Mouse (Mus musculus) liver, embryonic 11.5 days (tissue): ENCODE results near the gene Ap5z1. TPM values are rescaled to one million over a fixed set of nuclear protein-coding genes. Genes with fewer than 3 reads are reported as not detected.

Experiments used
- ATAC-seq: fragments of 200-750 bp; cut with Nextera tagmentation; replicated peaks from 2 replicates; pipeline ENCODE4 v1.8.0; 2017; ENCODE audit warnings: moderate number of reproducible peaks, mild to moderate bottlenecking, moderate TSS enrichment, moderate library complexity; ENCODE audit not compliant: low FRiP score
- DNase-seq: peaks from one replicate; pipeline ENCODE4 v3.0.0-alpha.2; 2017; ENCODE audit warnings: low spot score
- H3K27ac ChIP-seq: fragments of 300-500 bp; sonication (generic); 2 replicates; pipeline ENCODE4 v1.5.1; 2014; ENCODE audit warnings: mild to moderate bottlenecking, low read depth, low read length, control low read depth
- H3K27me3 ChIP-seq: fragments of 300-500 bp; sonication (generic); replicated peaks from 2 replicates; pipeline ENCODE4 v1.6.1; 2014; ENCODE audit warnings: low read length, mixed read lengths; ENCODE audit not compliant: control insufficient read depth, insufficient read depth
- H3K36me3 ChIP-seq: fragments of 300-500 bp; sonication (generic); 2 replicates; pipeline ENCODE4 v1.6.1; 2014; ENCODE audit warnings: mild to moderate bottlenecking, low read length, moderate library complexity, mixed read lengths; ENCODE audit not compliant: control insufficient read depth, insufficient read depth
- H3K4me1 ChIP-seq: fragments of 300-500 bp; sonication (generic); replicated peaks from 2 replicates; pipeline ENCODE4 v1.6.1; 2014; ENCODE audit warnings: low read length, mixed read lengths; ENCODE audit not compliant: control insufficient read depth, insufficient read depth
- H3K4me2 ChIP-seq: fragments of 300-500 bp; sonication (generic); 2 replicates; pipeline ENCODE4 v1.6.1; 2014; ENCODE audit warnings: mild to moderate bottlenecking, control low read depth, moderate library complexity
- H3K4me3 ChIP-seq: fragments of 300-500 bp; sonication (generic); 2 replicates; pipeline ENCODE4 v1.5.1; 2014; ENCODE audit warnings: low read depth, low read length, control low read depth
- H3K9ac ChIP-seq: fragments of 300-500 bp; sonication (generic); 2 replicates; pipeline ENCODE4 v1.6.1; 2014; ENCODE audit warnings: low read depth, low read length, control low read depth
- H3K9me3 ChIP-seq: fragments of 300-500 bp; sonication (generic); 2 replicates; pipeline ENCODE4 v1.6.1; 2016; ENCODE audit warnings: low read length, inconsistent platforms, mixed read lengths; ENCODE audit not compliant: control insufficient read depth
- WGBS: fragments of 180-500 bp; shearing (Covaris S2); extraction: QIAGEN DNeasy Blood & Tissue Kit; methylation state at CpG from one replicate; pipeline ENCODE4 v1.1.7; 2014; 5-methylcytosine and 5-hydroxymethylcytosine counted together
- polyA plus RNA-seq: library from polyadenylated mRNA; unstranded; fragments of >200 nt; fragmentation: Nextera tagmentation; extraction: Ambion mirVana; gene quantifications from 2 replicates; pipeline ENCODE4 v1.2.1, GENCODE M21; 2014

Ap5z1 gene
- polyA plus RNA-seq: 11.7 and 11.9 TPM in 2 replicates

GRCm38 (mm10) chr5:142463461-142464454 is at the start of gene Ap5z1:
Ap5z1 (plus strand) TSS chr5:142463944.
- peak within 1 kb of the TSS; percentile 83 for H3K4me2 ChIP-seq
- peaks cover 8% of the 10 kb centered on the region; the same call in 1 of the 2 replicates for H3K36me3 ChIP-seq
- H3K27me3 ChIP-seq: no peaks in the 10 kb centered on the region
- WGBS: 1% methylated on average over 60 of the region's 60 CpGs
- H3K9me3 ChIP-seq: no peaks in the 10 kb centered on the region
- H3K4me1 ChIP-seq: peaks cover 9% of the 10 kb centered on the region
- peak within 1 kb of the TSS; percentile 84 for H3K27ac ChIP-seq
- H3K9ac ChIP-seq: peak within 1 kb of the TSS; percentile 87
- DNase-seq: peak; percentile 98
- peak within 1 kb of the TSS; percentile 84 for H3K4me3 ChIP-seq
- ATAC-seq: peak; percentile 92

GRCm38 (mm10) chr5:142415401-142415800 is 48.3 kb upstream of the Ap5z1 start:
- H3K27ac ChIP-seq: no peak overlapping the region
- H3K9ac ChIP-seq: no peak overlapping the region
- no peak overlapping the region for H3K4me2 ChIP-seq
- no peak for DNase-seq
- peaks cover 41% of the 10 kb centered on the region for H3K4me1 ChIP-seq
- ATAC-seq: no peak
- H3K36me3 ChIP-seq: peaks cover 4% of the 10 kb centered on the region; the same call in 1 of the 2 replicates
- WGBS: 73% methylated on average over 6 of the region's 6 CpGs
- no peaks in the 10 kb centered on the region for H3K27me3 ChIP-seq
- H3K9me3 ChIP-seq: no peaks in the 10 kb centered on the region
- H3K4me3 ChIP-seq: no peak overlapping the region

- WGBS: 11% methylated on average over 14 of the region's 14 CpGs
- peak overlapping the region; percentile 41 for H3K9ac ChIP-seq
These were observed 47.5 kb upstream of the Ap5z1 start for GRCm38 (mm10) chr5:142416070-142416775.

GRCm38 (mm10) chr5:142417104-142417503 is 46.6 kb upstream of the Ap5z1 start:
- Histone ChIP-seq H3K4me3 (no peak overlapping the region), H3K4me1 (peaks cover 41% of the 10 kb centered on the region), H3K27me3 (no peaks in the 10 kb centered on the region), H3K4me2 (no peak overlapping the region), H3K27ac (peak overlapping the region; percentile 59; the same call in 1 of the 2 replicates), H3K9me3 (no peaks in the 10 kb centered on the region), H3K9ac (no peak overlapping the region), H3K36me3 (peaks cover 4% of the 10 kb centered on the region; the same call in 1 of the 2 replicates)
- DNase-seq (no peak), ATAC-seq (no peak)
- 71% methylated on average over 3 of the region's 3 CpGs for WGBS

More at GRCm38 (mm10) chr5:142416070-142416775, 47.5 kb upstream of the Ap5z1 start:
- DNase-seq: no peak
- Histone ChIP-seq H3K4me1 (peaks cover 41% of the 10 kb centered on the region), H3K4me2 (peak overlapping the region; percentile 42), H3K36me3 (peaks cover 4% of the 10 kb centered on the region; the same call in 1 of the 2 replicates), H3K4me3 (no peak overlapping the region), H3K27me3 (no peaks in the 10 kb centered on the region), H3K9me3 (no peaks in the 10 kb centered on the region), H3K27ac (peak overlapping the region; percentile 59)
- peak; percentile 51; the same call in 1 of the 2 replicates for ATAC-seq

GRCm38 (mm10) chr5:142417876-142418275 is 45.9 kb upstream of the Ap5z1 start:
- Histone ChIP-seq H3K9ac (no peak overlapping the region), H3K27me3 (no peaks in the 10 kb centered on the region), H3K27ac (peak overlapping the region; percentile 30; the same call in 1 of the 2 replicates), H3K4me2 (no peak overlapping the region), H3K4me3 (no peak overlapping the region), H3K36me3 (peaks cover 4% of the 10 kb centered on the region; the same call in 1 of the 2 replicates), H3K9me3 (no peaks in the 10 kb centered on the region), H3K4me1 (peaks cover 38% of the 10 kb centered on the region)
- DNase-seq: no peak
- peak; percentile 40 for ATAC-seq
- 72% methylated on average over 9 of the region's 9 CpGs for WGBS

- no peaks in the 10 kb centered on the region for H3K27me3 ChIP-seq
- no peak overlapping the region for H3K9ac ChIP-seq
- DNase-seq: no peak
- H3K4me1 ChIP-seq: peaks cover 34% of the 10 kb centered on the region
- H3K9me3 ChIP-seq: no peaks in the 10 kb centered on the region
- no peak overlapping the region for H3K4me2 ChIP-seq
- no peak for ATAC-seq
- 86% methylated on average over 4 of the region's 4 CpGs for WGBS
- no peak overlapping the region for H3K27ac ChIP-seq
- H3K36me3 ChIP-seq: peaks cover 4% of the 10 kb centered on the region; the same call in 1 of the 2 replicates
- no peak overlapping the region for H3K4me3 ChIP-seq
These were observed 45.3 kb upstream of the Ap5z1 start for GRCm38 (mm10) chr5:142418419-142418818.

- Histone ChIP-seq H3K4me1 (peaks cover 36% of the 10 kb centered on the region), H3K9me3 (no peaks in the 10 kb centered on the region), H3K9ac (no peak overlapping the region), H3K4me2 (no peak overlapping the region), H3K4me3 (no peak overlapping the region), H3K27ac (no peak overlapping the region), H3K27me3 (no peaks in the 10 kb centered on the region), H3K36me3 (peaks cover 4% of the 10 kb centered on the region; the same call in 1 of the 2 replicates)
- ATAC-seq (no peak), DNase-seq (no peak)
- WGBS: 88% methylated on average over 4 of the region's 4 CpGs
These were observed 43.4 kb upstream of the Ap5z1 start for GRCm38 (mm10) chr5:142420317-142420716.

GRCm38 (mm10) chr5:142420920-142421319 is 42.8 kb upstream of the Ap5z1 start:
- Histone ChIP-seq H3K4me2 (no peak overlapping the region), H3K36me3 (peaks cover 4% of the 10 kb centered on the region; the same call in 1 of the 2 replicates), H3K9me3 (no peaks in the 10 kb centered on the region), H3K27me3 (no peaks in the 10 kb centered on the region), H3K27ac (no peak overlapping the region), H3K4me3 (no peak overlapping the region), H3K9ac (no peak overlapping the region), H3K4me1 (peaks cover 32% of the 10 kb centered on the region)
- no peak for DNase-seq
- 92% methylated on average over 9 of the region's 9 CpGs for WGBS
- ATAC-seq: no peak
